Mouse (Mus musculus): ENCODE data around the gene Gm5127.

DNA sequence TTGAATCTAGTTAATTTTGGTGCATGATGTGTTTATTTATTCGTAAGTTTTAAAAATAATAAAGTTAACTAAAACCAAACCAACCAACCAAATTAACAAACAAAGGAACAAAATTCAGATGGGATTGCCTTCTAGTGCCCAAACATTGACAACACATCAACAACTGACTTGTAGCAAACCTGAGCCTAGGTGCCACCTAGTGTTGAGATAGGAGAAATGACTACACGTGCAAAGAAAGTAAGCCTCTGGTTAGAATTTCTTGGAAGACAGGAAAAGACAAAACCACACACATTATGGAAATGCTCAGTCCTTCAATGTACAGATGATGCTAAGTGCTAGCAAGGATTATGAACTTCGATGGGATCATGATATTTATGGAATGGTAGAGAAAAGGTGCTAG lies 46.6 kb upstream of the Gm5127 start:
- TF ChIP-seq CTCF (IDR thresholded peaks at IDR 0.05; ENCODE audit: low read depth) = no peak
- no peak for TF ChIP-seq EP300 (IDR thresholded peaks at IDR 0.05; ENCODE audit: low read depth)

All from liver, embryonic 14.5 days (tissue).